Mouse (Mus musculus): ENCODE measurements around the gene Gm20388. TPM values are rescaled to one million over a fixed set of nuclear protein-coding genes. Genes with fewer than 3 reads are reported as not detected.

Gm20388 gene
- polyA plus RNA-seq, 1 experiment: not detected

DNA sequence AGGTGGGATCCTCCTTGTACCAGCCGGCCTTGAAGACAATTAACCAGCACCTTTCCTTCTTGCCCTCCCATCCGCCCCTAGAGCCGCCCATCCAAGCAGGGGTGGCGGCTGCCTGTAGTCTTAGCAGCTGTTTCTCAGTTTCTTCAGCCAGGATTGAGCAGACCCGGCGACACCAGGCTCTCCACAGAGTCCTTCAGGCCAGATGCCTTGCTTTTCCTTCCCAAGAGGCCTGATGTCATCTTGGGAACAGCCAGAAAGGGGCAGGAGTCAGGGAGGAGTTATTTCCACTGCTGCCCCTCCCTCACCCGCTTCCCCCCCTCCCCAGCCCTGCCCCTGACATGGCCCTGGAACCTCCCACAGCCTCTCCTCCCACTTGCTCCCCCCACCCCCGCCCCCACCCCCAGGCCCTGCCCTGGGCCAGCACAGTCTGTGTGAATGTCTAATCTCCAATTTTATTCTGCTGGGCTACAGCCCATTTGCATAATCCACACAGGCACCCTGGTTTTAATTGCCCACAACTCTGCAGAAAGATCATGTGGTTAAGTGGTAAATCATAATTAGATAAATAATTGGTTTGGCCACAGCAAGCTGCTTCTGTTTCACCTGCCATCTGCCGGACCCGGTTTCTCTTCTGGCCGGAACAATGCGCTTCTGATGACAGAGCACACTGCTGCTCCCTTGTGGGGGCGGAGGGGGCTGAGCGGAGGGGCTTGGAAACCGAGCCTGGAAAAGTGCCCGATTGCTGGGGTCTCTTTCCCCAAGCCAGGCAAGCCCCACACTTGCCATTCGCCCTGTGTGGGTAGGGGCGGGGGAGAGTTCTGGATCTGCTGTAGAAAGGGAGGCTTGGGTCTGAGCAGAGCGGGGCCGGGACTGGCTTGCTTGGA is 610.3 kb downstream of the Gm20388 start:
- peaks cover 78% of the 10 kb centered on the region for H3K4me1 ChIP-seq (ENCODE audit: control insufficient read depth, insufficient read depth, low read length)
- H3K4me3 ChIP-seq (ENCODE audit: insufficient read depth, low read depth, low read length): no peak overlapping the region
- WGBS: 26% methylated on average over 20 of the region's 20 CpGs
- H3K27ac ChIP-seq (ENCODE audit: insufficient read depth, low read depth, low read length): no peak overlapping the region
- no peak for TF ChIP-seq POLR2A (IDR thresholded peaks at IDR 0.05; ENCODE audit: insufficient read depth, low read depth, low read length)
- 0 out of 2 replicates have a peak, but pooled peaks have one; percentile 8 for TF ChIP-seq CTCF (IDR thresholded peaks at IDR 0.05; ENCODE audit: insufficient read depth, low read depth, low read length)

DNA sequence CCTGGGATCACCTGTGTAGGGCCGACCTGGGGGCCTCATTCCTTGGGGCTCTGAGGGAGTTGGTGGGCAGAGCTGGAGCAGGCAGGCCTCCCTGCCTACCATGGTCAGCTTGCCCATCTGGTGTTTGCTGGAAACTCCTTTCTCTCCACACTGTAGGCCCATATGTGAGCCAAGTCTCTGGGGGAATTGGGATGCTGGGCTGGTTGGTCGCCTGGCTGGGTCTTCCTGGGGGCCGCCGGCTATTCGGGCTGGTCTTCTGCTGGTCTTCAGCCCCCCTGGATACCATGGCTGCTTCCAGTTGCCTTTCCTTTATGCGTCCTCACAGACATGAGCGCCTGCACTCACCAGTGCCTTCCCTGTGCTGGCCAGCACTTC is 610.9 kb downstream of the Gm20388 start:
- no peak overlapping the region for H3K27ac ChIP-seq (ENCODE audit: insufficient read depth, low read depth, low read length)
- H3K4me1 ChIP-seq (ENCODE audit: control insufficient read depth, insufficient read depth, low read length): peaks cover 83% of the 10 kb centered on the region
- 46% methylated on average over 7 of the region's 7 CpGs for WGBS

DNA sequence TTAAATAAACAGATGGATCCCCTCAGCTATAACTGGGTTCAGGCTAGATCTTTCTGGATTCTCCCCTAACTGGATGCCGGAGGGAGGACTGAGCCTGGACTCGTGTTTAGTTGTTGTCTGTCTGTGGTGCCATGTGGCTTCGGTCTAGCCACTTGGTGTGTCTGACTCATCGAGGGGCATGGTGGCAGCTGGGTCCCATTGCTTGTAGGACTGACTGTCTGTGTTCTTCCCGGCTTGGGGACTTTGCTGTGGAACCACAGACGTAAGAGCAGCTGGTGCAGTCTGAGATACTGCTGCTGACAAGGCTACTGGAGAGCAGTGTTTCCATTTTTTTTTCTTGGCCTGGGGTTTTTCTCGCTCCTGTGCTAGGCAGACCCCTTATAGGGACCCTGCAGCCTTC is 613.0 kb downstream of the Gm20388 start:
- Histone ChIP-seq H3K4me3 (ENCODE audit: insufficient read depth, low read depth, low read length) (no peak overlapping the region), H3K4me1 (ENCODE audit: control insufficient read depth, insufficient read depth, low read length) (peaks cover 85% of the 10 kb centered on the region), H3K27ac (ENCODE audit: insufficient read depth, low read depth, low read length) (no peak overlapping the region)
- TF ChIP-seq CTCF (IDR thresholded peaks at IDR 0.05; ENCODE audit: insufficient read depth, low read depth, low read length) (no peak), POLR2A (IDR thresholded peaks at IDR 0.05; ENCODE audit: insufficient read depth, low read depth, low read length) (no peak)
- 31% methylated on average over 7 of the region's 7 CpGs for WGBS

More for the DNA sequence above, 610.9 kb downstream of the Gm20388 start:
- no peak overlapping the region for H3K4me3 ChIP-seq (ENCODE audit: insufficient read depth, low read depth, low read length)
- TF ChIP-seq CTCF (IDR thresholded peaks at IDR 0.05; ENCODE audit: insufficient read depth, low read depth, low read length) (no peak), POLR2A (IDR thresholded peaks at IDR 0.05; ENCODE audit: insufficient read depth, low read depth, low read length) (no peak)

DNA sequence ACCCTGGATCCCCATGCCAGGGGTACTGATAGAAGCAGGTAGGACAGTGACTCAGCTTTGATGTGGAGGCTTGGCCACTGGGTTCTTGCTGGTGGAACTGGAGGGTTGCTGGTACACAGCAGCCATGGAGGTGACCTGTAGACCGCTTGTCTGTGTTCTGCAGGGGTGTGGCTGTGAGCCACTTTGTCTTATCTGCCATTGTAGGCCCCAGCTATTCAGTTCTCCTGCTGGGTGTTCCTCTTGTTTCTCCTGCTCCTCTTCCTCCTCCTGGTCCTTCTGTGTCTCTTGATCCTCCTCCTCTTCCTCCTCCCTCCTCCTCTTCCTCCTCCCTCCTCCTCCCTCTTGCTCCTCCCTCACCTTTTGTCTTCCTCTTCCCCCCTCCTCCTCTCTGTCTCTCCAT is 614.5 kb downstream of the Gm20388 start:
- 83% methylated on average over 1 of the region's 1 CpGs for WGBS
- Histone ChIP-seq H3K27ac (ENCODE audit: insufficient read depth, low read depth, low read length) (peak overlapping the region; percentile 66), H3K4me1 (ENCODE audit: control insufficient read depth, insufficient read depth, low read length) (peaks cover 77% of the 10 kb centered on the region), H3K4me3 (ENCODE audit: insufficient read depth, low read depth, low read length) (no peak overlapping the region)
- TF ChIP-seq POLR2A (IDR thresholded peaks at IDR 0.05; ENCODE audit: insufficient read depth, low read depth, low read length) (no peak), CTCF (IDR thresholded peaks at IDR 0.05; ENCODE audit: insufficient read depth, low read depth, low read length) (no peak)

DNA sequence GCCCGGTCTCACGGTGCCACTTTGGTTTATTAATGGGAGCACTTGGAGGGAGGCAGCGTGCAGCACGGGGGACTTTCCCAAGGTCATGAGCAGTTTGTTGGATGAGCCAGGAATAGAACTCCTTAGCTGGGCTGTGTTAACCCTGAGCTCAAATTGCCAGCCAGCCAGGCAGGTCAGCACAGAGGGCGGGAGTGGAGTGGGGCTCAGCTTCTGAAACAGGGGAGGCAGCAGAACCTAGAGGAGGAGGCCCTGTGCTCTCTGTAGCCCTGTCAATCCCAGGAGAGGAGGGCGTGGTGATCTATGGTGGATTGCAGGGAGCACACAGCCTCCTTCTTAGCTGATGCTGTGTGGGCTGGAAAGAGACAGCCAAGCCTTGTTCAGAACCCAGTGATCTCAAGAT is 615.2 kb downstream of the Gm20388 start:
- H3K4me3 ChIP-seq (ENCODE audit: insufficient read depth, low read depth, low read length): no peak overlapping the region
- peak overlapping the region; percentile 66 for H3K27ac ChIP-seq (ENCODE audit: insufficient read depth, low read depth, low read length)
- peaks cover 70% of the 10 kb centered on the region for H3K4me1 ChIP-seq (ENCODE audit: control insufficient read depth, insufficient read depth, low read length)
- 16% methylated on average over 6 of the region's 6 CpGs for WGBS
- TF ChIP-seq CTCF (IDR thresholded peaks at IDR 0.05; ENCODE audit: insufficient read depth, low read depth, low read length): no peak
- no peak for TF ChIP-seq POLR2A (IDR thresholded peaks at IDR 0.05; ENCODE audit: insufficient read depth, low read depth, low read length)

DNA sequence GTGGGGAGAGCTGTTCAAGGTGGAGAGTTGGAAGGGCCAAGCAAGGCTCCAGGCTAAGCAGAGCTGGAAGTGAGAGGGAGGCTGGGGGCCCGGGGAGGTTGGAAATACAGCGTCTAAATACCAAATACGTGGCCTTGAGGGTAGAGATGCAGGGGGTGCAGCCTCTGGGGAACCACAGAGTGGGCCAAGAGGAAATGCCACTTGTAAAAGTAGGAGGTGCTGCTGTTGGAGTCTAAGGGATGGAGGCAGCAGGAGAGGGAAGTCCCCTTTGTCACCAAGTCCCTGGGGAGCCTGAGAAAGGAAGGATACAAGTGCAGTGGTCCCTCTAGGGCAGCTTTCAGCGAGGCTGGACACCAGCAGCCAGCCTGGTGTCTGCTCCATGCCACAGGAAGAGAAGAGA is 615.9 kb downstream of the Gm20388 start:
- TF ChIP-seq CTCF (IDR thresholded peaks at IDR 0.05; ENCODE audit: insufficient read depth, low read depth, low read length) (no peak; the same call in 1 of the 2 replicates), POLR2A (IDR thresholded peaks at IDR 0.05; ENCODE audit: insufficient read depth, low read depth, low read length) (no peak)
- 60% methylated on average over 4 of the region's 4 CpGs for WGBS
- peak overlapping the region; percentile 60; the same call in 1 of the 2 replicates for H3K27ac ChIP-seq (ENCODE audit: insufficient read depth, low read depth, low read length)
- no peak overlapping the region for H3K4me3 ChIP-seq (ENCODE audit: insufficient read depth, low read depth, low read length)
- H3K4me1 ChIP-seq (ENCODE audit: control insufficient read depth, insufficient read depth, low read length): peaks cover 71% of the 10 kb centered on the region

DNA sequence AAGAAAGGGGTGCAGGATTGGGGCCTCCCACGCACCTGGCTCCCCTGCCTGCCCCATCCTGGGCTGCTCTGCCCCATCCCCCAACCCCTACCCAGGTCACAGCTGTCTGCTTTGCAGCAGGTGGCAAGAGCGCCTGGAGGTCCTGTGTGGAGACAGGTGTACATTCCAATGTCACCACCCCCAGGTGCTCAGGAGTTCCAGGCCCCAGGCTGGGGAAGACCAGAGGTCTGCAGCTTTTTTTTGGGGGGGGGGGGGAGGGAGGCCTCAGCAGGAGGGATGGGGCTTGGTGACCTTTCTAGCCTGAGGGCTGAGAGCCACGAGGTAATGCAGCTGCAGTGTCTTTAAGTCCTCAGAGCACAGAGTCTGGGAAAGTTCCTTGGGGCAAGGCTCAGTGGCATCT is 617.7 kb downstream of the Gm20388 start:
- peaks cover 77% of the 10 kb centered on the region for H3K4me1 ChIP-seq (ENCODE audit: control insufficient read depth, insufficient read depth, low read length)
- H3K27ac ChIP-seq (ENCODE audit: insufficient read depth, low read depth, low read length): no peak overlapping the region
- H3K4me3 ChIP-seq (ENCODE audit: insufficient read depth, low read depth, low read length): no peak overlapping the region
- 56% methylated on average over 3 of the region's 3 CpGs for WGBS
- TF ChIP-seq POLR2A (IDR thresholded peaks at IDR 0.05; ENCODE audit: insufficient read depth, low read depth, low read length) (no peak), CTCF (IDR thresholded peaks at IDR 0.05; ENCODE audit: insufficient read depth, low read depth, low read length) (no peak)

DNA sequence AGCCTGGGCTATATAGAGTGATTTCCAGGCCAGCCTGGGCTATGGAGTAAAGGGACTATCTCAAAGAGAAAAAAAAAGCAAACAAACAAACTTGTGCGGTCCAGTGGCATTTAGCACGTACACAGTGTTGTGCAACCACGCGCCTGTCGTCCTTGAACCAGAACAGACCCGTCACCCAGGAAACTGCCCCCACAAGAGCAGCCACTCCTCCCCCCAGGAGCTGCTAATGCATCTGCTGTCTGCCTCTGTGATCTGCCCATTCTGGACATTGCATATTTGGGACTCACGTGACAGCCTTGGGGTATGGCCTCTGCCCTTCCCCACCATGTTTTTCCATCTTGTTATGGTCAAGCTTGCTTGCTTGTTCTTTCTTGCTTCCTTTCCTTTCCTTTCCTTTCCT is 618.6 kb downstream of the Gm20388 start:
- TF ChIP-seq CTCF (IDR thresholded peaks at IDR 0.05; ENCODE audit: insufficient read depth, low read depth, low read length) (no peak), POLR2A (IDR thresholded peaks at IDR 0.05; ENCODE audit: insufficient read depth, low read depth, low read length) (no peak)
- Histone ChIP-seq H3K27ac (ENCODE audit: insufficient read depth, low read depth, low read length) (no peak overlapping the region), H3K4me1 (ENCODE audit: control insufficient read depth, insufficient read depth, low read length) (peaks cover 78% of the 10 kb centered on the region), H3K4me3 (ENCODE audit: insufficient read depth, low read depth, low read length) (no peak overlapping the region)
- 75% methylated on average over 7 of the region's 7 CpGs for WGBS

DNA sequence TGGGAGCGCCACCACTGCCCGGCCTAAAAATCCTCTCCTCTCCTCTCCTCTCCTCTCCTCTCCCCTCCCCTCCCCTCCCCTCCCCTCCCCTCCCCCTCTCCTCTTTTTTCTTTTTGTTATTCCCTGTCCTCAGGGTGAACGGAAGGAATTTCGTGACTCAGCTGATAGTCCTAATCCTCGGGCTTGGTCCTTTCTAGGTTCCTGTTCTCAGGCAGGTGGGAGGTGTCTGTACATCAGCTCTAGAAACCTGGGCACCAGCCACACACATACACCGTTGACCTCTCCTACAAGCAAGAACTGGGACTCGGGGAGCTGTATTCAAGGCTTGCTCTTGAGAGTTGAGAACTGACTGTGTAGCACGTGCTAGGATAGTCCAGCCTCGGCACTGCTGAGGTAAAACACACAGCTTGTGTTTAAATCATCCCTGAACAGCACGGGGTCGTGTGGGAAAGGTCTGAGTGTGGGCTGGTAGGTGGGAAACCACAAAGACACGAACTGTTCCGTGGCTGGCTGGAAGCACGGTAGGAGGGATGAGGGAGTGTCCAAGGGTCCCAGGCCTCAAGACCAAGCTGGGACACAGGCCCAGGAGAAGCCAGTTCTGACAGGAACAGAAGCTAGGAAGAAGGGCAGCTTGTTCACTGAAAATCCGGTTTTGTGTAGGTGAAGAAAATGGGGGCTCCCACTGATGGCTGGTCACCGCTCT is 620.5 kb downstream of the Gm20388 start:
- WGBS: 63% methylated on average over 16 of the region's 16 CpGs
- H3K4me3 ChIP-seq (ENCODE audit: insufficient read depth, low read depth, low read length): no peak overlapping the region
- no peak for TF ChIP-seq CTCF (IDR thresholded peaks at IDR 0.05; ENCODE audit: insufficient read depth, low read depth, low read length)
- no peak for TF ChIP-seq POLR2A (IDR thresholded peaks at IDR 0.05; ENCODE audit: insufficient read depth, low read depth, low read length)
- peaks cover 80% of the 10 kb centered on the region for H3K4me1 ChIP-seq (ENCODE audit: control insufficient read depth, insufficient read depth, low read length)
- no peak overlapping the region for H3K27ac ChIP-seq (ENCODE audit: insufficient read depth, low read depth, low read length)

All from olfactory bulb, adult 2 months (tissue).